Mouse (Mus musculus) stomach, embryonic 14.5 days (tissue): ENCODE measurements around the gene Khnyn. TPM values are rescaled to one million over a fixed set of nuclear protein-coding genes. Genes with fewer than 3 reads are reported as not detected.
A peak's percentile ranks its signal among the peaks of the same experiment; 100 is the strongest.

Source experiments
- ATAC-seq: fragments of 200-750 bp; cut with Nextera tagmentation; 2 replicates; pipeline ENCODE4 v1.8.0; 2017; ENCODE audit warnings: low read depth, moderate TSS enrichment; ENCODE audit not compliant: insufficient number of reproducible peaks, insufficient read depth, low FRiP score
- H3K27ac ChIP-seq: fragments of 300-500 bp; sonication (generic); 2 replicates; pipeline ENCODE4 v1.5.1; 2014; ENCODE audit warnings: mild to moderate bottlenecking, low read length, moderate library complexity, mixed read lengths
- H3K27me3 ChIP-seq: fragments of 300-500 bp; sonication (generic); 2 replicates; pipeline ENCODE4 v1.6.1; 2014; ENCODE audit warnings: low read length, control low read depth, mixed read lengths; ENCODE audit not compliant: control insufficient read depth, insufficient read depth
- H3K36me3 ChIP-seq: fragments of 300-500 bp; sonication (generic); 2 replicates; pipeline ENCODE4 v1.6.1; 2014; ENCODE audit warnings: mild to moderate bottlenecking, control low read depth, low read length, moderate library complexity, mixed read lengths; ENCODE audit not compliant: control insufficient read depth, insufficient read depth
- H3K4me1 ChIP-seq: fragments of 300-500 bp; sonication (generic); 2 replicates; pipeline ENCODE4 v1.6.1; 2014; ENCODE audit warnings: low read length, control low read depth, mixed read lengths; ENCODE audit not compliant: control insufficient read depth, insufficient read depth
- H3K4me2 ChIP-seq: fragments of 300-500 bp; sonication (generic); replicated peaks from 2 replicates; pipeline ENCODE4 v1.6.1; 2014; ENCODE audit warnings: low read depth, low read length, control low read depth
- H3K4me3 ChIP-seq: fragments of 300-500 bp; sonication (generic); 2 replicates; pipeline ENCODE4 v1.5.1; 2014; ENCODE audit warnings: low read depth, low read length, control low read depth
- H3K9ac ChIP-seq: fragments of 300-500 bp; sonication (generic); replicated peaks from 2 replicates; pipeline ENCODE4 v1.6.1; 2014; ENCODE audit warnings: low read depth, mild to moderate bottlenecking, control low read depth, low read length, moderate library complexity, mixed read lengths
- H3K9me3 ChIP-seq: fragments of 300-500 bp; sonication (generic); 2 replicates; pipeline ENCODE4 v1.6.1; 2016; ENCODE audit warnings: low read depth, low read length, control low read depth; ENCODE audit not compliant: control insufficient read depth
- WGBS: fragments of 180-500 bp; shearing (Covaris S2); extraction: QIAGEN DNeasy Blood & Tissue Kit; methylation state at CpG from one replicate; pipeline ENCODE4 v1.1.7; 2014; 5-methylcytosine and 5-hydroxymethylcytosine counted together
- polyA plus RNA-seq: library from polyadenylated mRNA; unstranded; fragments of >200 nt; fragmentation: Nextera tagmentation; extraction: Ambion mirVana; gene quantifications from 2 replicates; pipeline ENCODE4 v1.2.1, GENCODE M21; 2014

The Khnyn gene
- polyA plus RNA-seq, 1 experiment from 2014 or later, result 10.4 TPM

GRCm38 (mm10) chr14:55878316-55878940, 6.3 kb upstream of the Khnyn start:
- ATAC-seq, result no peak
- H3K36me3 ChIP-seq, result no peaks in the 10 kb centered on the region
- no peak overlapping the region for H3K4me3 ChIP-seq
- H3K27me3 ChIP-seq, result no peaks in the 10 kb centered on the region
- H3K4me1 ChIP-seq, result peaks cover 10% of the 10 kb centered on the region; the same call in 1 of the 2 replicates
- no peak overlapping the region for H3K9ac ChIP-seq
- no peaks in the 10 kb centered on the region for H3K9me3 ChIP-seq
- WGBS, result 26% methylated on average over 7 of the region's 7 CpGs
- peak overlapping the region; percentile 20; the same call in 1 of the 2 replicates for H3K4me2 ChIP-seq
- no peak overlapping the region for H3K27ac ChIP-seq

DNA sequence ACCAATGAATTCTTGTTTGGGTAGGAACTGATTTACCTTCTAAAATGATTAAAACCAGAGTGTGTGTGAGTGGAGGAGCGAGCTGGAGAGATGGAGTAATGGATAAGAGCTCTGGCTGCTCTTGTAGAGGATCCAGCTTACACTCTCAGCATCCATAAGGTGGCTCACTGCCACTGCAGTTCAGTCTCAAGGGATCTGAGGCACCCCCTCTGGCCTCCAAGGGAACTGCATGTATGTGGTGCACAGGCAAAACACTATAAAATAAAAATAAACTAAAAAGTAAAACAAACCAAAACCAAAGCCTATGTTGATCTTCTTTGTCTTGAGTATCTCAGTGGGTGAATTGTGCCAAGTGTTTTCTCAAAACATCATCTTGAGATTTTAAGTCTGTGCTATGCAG, 5.1 kb upstream of the Khnyn start:
- Histone ChIP-seq H3K4me1 (peaks cover 20% of the 10 kb centered on the region), H3K9ac (no peak overlapping the region), H3K4me3 (no peak overlapping the region), H3K9me3 (no peaks in the 10 kb centered on the region), H3K27ac (no peak overlapping the region), H3K4me2 (no peak overlapping the region), H3K36me3 (no peaks in the 10 kb centered on the region), H3K27me3 (no peaks in the 10 kb centered on the region)
- no peak for ATAC-seq
- WGBS, result 31% methylated on average over 1 of the region's 1 CpGs

GRCm38 (mm10) chr14:55880982-55881381, 3.8 kb upstream of the Khnyn start:
- Histone ChIP-seq H3K4me2 (no peak overlapping the region), H3K4me3 (no peak overlapping the region), H3K36me3 (no peaks in the 10 kb centered on the region), H3K9me3 (no peaks in the 10 kb centered on the region), H3K27me3 (no peaks in the 10 kb centered on the region), H3K4me1 (peaks cover 20% of the 10 kb centered on the region), H3K27ac (no peak overlapping the region), H3K9ac (no peak overlapping the region)
- ATAC-seq, result no peak
- 76% methylated on average over 8 of the region's 8 CpGs for WGBS

DNA sequence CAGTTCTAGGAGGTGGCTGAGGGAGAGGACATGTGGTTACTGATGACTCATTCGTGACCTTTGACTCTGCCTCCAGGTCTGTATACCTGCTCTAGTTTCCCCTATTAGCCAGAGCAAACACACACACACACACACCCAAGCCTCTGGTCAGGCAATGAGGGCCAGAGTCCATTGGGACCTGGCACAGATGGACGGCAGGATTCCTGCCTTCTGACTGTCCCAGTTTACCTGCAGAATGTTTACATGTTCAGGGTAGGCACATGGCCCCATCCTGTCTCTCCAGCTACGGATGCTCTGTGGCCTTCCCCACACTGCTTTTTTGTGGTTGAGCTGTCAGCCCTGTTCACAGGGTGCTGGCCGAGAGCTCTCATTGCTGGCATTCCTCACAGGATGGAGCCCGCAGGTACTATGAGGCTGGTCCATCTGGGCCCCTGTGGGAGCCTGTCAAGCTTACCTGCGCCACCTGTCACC, 2.5 kb upstream of the Khnyn start:
- ATAC-seq, result peak; percentile 30; the same call in 1 of the 2 replicates
- peak overlapping the region; percentile 63; the same call in 1 of the 2 replicates for H3K27ac ChIP-seq
- 37% methylated on average over 6 of the region's 6 CpGs for WGBS

DNA sequence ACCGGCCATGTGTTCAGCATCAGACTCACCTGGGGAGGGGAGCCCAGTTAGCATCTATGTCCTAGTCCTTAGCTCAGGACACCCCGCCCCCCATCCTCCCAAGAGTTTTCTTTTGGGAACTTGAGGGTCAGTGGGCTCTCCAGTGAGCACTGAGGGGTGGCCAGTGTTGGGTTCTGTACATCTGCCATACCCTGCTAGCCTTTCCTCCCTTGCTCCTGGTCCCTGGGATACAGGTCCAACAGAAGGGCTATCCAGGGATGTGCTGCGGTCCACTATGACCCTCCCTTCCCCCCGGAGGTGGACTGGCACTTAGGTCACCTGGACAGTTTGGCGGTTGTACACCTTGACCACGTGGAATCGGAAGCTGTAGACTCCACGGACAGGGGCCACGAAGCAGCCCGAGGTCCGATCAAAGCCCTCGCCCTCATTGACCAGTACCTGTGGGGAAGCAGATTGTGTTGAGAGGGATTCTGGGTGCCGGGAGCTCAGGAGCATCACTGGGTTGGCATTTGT, 1.5 kb upstream of the Khnyn start:
- no peak for ATAC-seq
- H3K4me3 ChIP-seq, result no peak overlapping the region
- 91% methylated on average over 13 of the region's 13 CpGs for WGBS
- H3K4me1 ChIP-seq, result peaks cover 26% of the 10 kb centered on the region
- peak overlapping the region; percentile 63; the same call in 1 of the 2 replicates for H3K27ac ChIP-seq
- no peaks in the 10 kb centered on the region for H3K27me3 ChIP-seq
- H3K36me3 ChIP-seq, result peaks cover 20% of the 10 kb centered on the region
- no peak overlapping the region for H3K4me2 ChIP-seq
- no peak overlapping the region for H3K9ac ChIP-seq
- H3K9me3 ChIP-seq, result no peaks in the 10 kb centered on the region

More for the DNA sequence above, 2.5 kb upstream of the Khnyn start:
- Histone ChIP-seq H3K36me3 (peaks cover 10% of the 10 kb centered on the region; the same call in 1 of the 2 replicates), H3K9ac (no peak overlapping the region), H3K4me3 (no peak overlapping the region), H3K27me3 (no peaks in the 10 kb centered on the region), H3K4me1 (peaks cover 32% of the 10 kb centered on the region), H3K4me2 (no peak overlapping the region), H3K9me3 (no peaks in the 10 kb centered on the region)

- Histone ChIP-seq H3K4me1 (peaks cover 26% of the 10 kb centered on the region), H3K27ac (peak overlapping the region; percentile 95), H3K27me3 (no peaks in the 10 kb centered on the region), H3K9me3 (no peaks in the 10 kb centered on the region), H3K4me2 (no peak overlapping the region), H3K9ac (no peak overlapping the region), H3K4me3 (no peak overlapping the region), H3K36me3 (peaks cover 24% of the 10 kb centered on the region)
- WGBS, result 88% methylated on average over 12 of the region's 12 CpGs
- ATAC-seq, result no peak
Measured at GRCm38 (mm10) chr14:55883663-55884062, 1.1 kb upstream of the Khnyn start.

DNA sequence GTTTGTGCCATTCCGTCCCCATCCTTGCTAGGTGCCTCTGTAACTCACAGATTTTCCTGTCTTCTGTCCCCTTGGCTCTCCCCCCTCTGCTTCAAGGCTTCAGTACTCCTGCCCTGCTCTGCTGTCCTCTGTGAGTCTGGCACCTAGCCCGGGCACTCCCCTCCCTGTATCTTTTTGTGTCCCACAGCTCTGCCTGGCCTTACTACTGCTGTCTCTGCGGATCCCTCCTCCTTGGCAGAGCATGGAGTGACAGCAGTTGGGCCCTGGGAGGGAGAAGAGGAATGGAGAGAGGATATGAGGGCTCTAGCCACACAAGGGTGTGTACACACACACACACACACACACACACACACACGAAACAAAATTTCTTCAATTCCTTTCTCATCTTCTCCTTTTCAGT, 581 bp upstream of the Khnyn start, which contains the start of gene Cbln3:
Gene Cbln3 (minus strand): TSS at position 227 of the 400 bp plus-strand sequence.
- 0 out of 2 replicates have a peak, but pooled peaks have one; percentile 3 for ATAC-seq
- Histone ChIP-seq H3K4me3 (peak within 1 kb of the TSS; percentile 65), H3K36me3 (peaks cover 27% of the 10 kb centered on the region), H3K27ac (peak within 1 kb of the TSS; percentile 95), H3K9me3 (no peaks in the 10 kb centered on the region), H3K4me1 (peaks cover 26% of the 10 kb centered on the region), H3K27me3 (no peaks in the 10 kb centered on the region), H3K9ac (peak within 1 kb of the TSS; percentile 62), H3K4me2 (peak within 1 kb of the TSS; percentile 85)
- 36% methylated on average over 4 of the region's 4 CpGs for WGBS

GRCm38 (mm10) chr14:55885114-55885790, 505 bp downstream of the Khnyn start:
- H3K4me2 ChIP-seq, result peak overlapping the region; percentile 85
- no peaks in the 10 kb centered on the region for H3K9me3 ChIP-seq
- no peaks in the 10 kb centered on the region for H3K27me3 ChIP-seq
- H3K27ac ChIP-seq, result peak overlapping the region; percentile 95
- H3K4me3 ChIP-seq, result peak overlapping the region; percentile 65
- under 1% methylated on average over 16 of the region's 30 CpGs for WGBS
- peaks cover 35% of the 10 kb centered on the region for H3K36me3 ChIP-seq
- peak overlapping the region; percentile 62 for H3K9ac ChIP-seq
- H3K4me1 ChIP-seq, result peaks cover 26% of the 10 kb centered on the region
- peak; percentile 74 for ATAC-seq
